ENCODE assay signal across 30 mouse cellular contexts in genomic region chr17:81393040-81393439, GRCm38 (mm10). TPM values are rescaled to one million over a fixed set of nuclear protein-coding genes. Genes with fewer than 3 reads are reported as not detected.
DNase-seq lines count a peak whose midpoint lies in the region; ATAC-seq and TF ChIP-seq lines count a peak whose summit lies in the region.
"Had no signal": no experiment of that assay in that cellular context is flagged by ENCODE, and none has a peak within 500 bp of the region (broad histone marks: within the 10 kb centered on the region; RNA-seq: fewer than 3 reads in every experiment).

No protein-coding gene starts in this region.

- H3K4me1 ChIP-seq in kidney, embryonic 15.5 days, result peaks cover 25% of the 10 kb centered on the region
- H3K4me1 ChIP-seq in lung, postnatal 0 days (ENCODE audit: insufficient read depth, low read depth, low read length), result no peaks in the 10 kb centered on the region
- H3K4me1 ChIP-seq in limb, embryonic 11.5 days (ENCODE audit: control insufficient read depth, insufficient read depth, low read length), result no peaks in the 10 kb centered on the region
- H3K4me1 ChIP-seq: forebrain, embryonic 13.5 days; liver, embryonic 13.5 days had no signal

- no peak for DNase-seq in kidney, adult 9 months
- DNase-seq in lung, postnatal 0 days (ENCODE audit: low spot score), result peak; percentile 61
- DNase-seq in lung, postnatal 36 days, result no peak
- DNase-seq in limb, embryonic 11.5 days (ENCODE audit: low spot score), result peak; percentile 28
- DNase-seq in yolk sac, embryonic 10.5 days (ENCODE audit: low spot score), result no peak
- no peak for DNase-seq in thymus, postnatal 0 days (ENCODE audit: low spot score)
- DNase-seq: adrenal gland, postnatal 36 days; B cell, adult 2 months; cerebellum, adult 11 months; cerebellum, adult 9-11 months; kidney, adult 18-20 months; kidney, postnatal 36 days; liver, embryonic 13.5 days; right cerebral cortex, adult 18-20 months; right cerebral cortex, postnatal 4 days had no signal

- 59% methylated on average over 4 of the region's 4 CpGs for WGBS in kidney, embryonic 15.5 days
- 43% methylated on average over 4 of the region's 4 CpGs for WGBS in lung, postnatal 0 days
- 57% methylated on average over 4 of the region's 4 CpGs for WGBS in limb, embryonic 11.5 days

- no peak overlapping the region for H3K9ac ChIP-seq in kidney, embryonic 15.5 days
- H3K9ac ChIP-seq in lung, postnatal 0 days (replicated peaks; ENCODE audit: low read depth), result no peak overlapping the region
- H3K9ac ChIP-seq in limb, embryonic 11.5 days (ENCODE audit: low read length), result no peak overlapping the region
- H3K9ac ChIP-seq: forebrain, embryonic 13.5 days; hindbrain, embryonic 15.5 days; liver, embryonic 13.5 days; neural tube, embryonic 15.5 days had no signal

- ATAC-seq in kidney, embryonic 15.5 days (replicated peaks; ENCODE audit: low FRiP score), result no peak
- ATAC-seq in lung, postnatal 0 days, result peak; percentile 37
- no peak for ATAC-seq in limb, embryonic 11.5 days (ENCODE audit: insufficient number of reproducible peaks, low FRiP score, low TSS enrichment, low read depth)
- ATAC-seq: forebrain, embryonic 13.5 days; Patski had no signal

- no peak overlapping the region for H3K4me2 ChIP-seq in kidney, embryonic 15.5 days
- H3K4me2 ChIP-seq in lung, postnatal 0 days (replicated peaks; ENCODE audit: low read depth, low read length), result no peak overlapping the region
- no peak overlapping the region for H3K4me2 ChIP-seq in limb, embryonic 11.5 days (ENCODE audit: low read depth, severe bottlenecking)
- H3K4me2 ChIP-seq: forebrain, embryonic 13.5 days; heart, embryonic 11.5 days; hindbrain, embryonic 15.5 days; liver, embryonic 13.5 days; midbrain, embryonic 11.5 days; neural tube, embryonic 15.5 days had no signal

- no peak for TF ChIP-seq EP300 in lung, postnatal 0 days (IDR thresholded peaks at IDR 0.05)

- no peaks in the 10 kb centered on the region for H3K27me3 ChIP-seq in kidney, embryonic 15.5 days
- no peaks in the 10 kb centered on the region for H3K27me3 ChIP-seq in lung, postnatal 0 days (replicated peaks; ENCODE audit: insufficient read depth, low read length)
- H3K27me3 ChIP-seq in limb, embryonic 11.5 days (ENCODE audit: control insufficient read depth, insufficient read depth, low read length), result no peaks in the 10 kb centered on the region
- H3K27me3 ChIP-seq: CH12.LX; forebrain, embryonic 13.5 days; hindbrain, embryonic 15.5 days; liver, embryonic 13.5 days; neural tube, embryonic 15.5 days had no signal

- H3K27ac ChIP-seq in kidney, embryonic 15.5 days, result peak overlapping the region; percentile 48
- no peak overlapping the region for H3K27ac ChIP-seq in lung, postnatal 0 days (ENCODE audit: low read length)
- H3K27ac ChIP-seq in limb, embryonic 11.5 days (replicated peaks; ENCODE audit: low read depth, low read length), result no peak overlapping the region
- H3K27ac ChIP-seq: forebrain, embryonic 13.5 days; hindbrain, embryonic 15.5 days; liver, embryonic 13.5 days; neural tube, embryonic 15.5 days had no signal

- H3K36me3 ChIP-seq in kidney, embryonic 15.5 days, result peaks cover 8% of the 10 kb centered on the region; the same call in 1 of the 2 replicates
- no peaks in the 10 kb centered on the region for H3K36me3 ChIP-seq in lung, postnatal 0 days (ENCODE audit: insufficient read depth, low read length)
- H3K36me3 ChIP-seq in limb, embryonic 11.5 days (ENCODE audit: control insufficient read depth, insufficient read depth, low read length), result no peaks in the 10 kb centered on the region
- H3K36me3 ChIP-seq: G1E; liver, embryonic 13.5 days had no signal

- H3K9me3 ChIP-seq in kidney, embryonic 15.5 days (replicated peaks), result no peaks in the 10 kb centered on the region
- H3K9me3 ChIP-seq in lung, postnatal 0 days (ENCODE audit: low read length), result no peaks in the 10 kb centered on the region
- H3K9me3 ChIP-seq in limb, embryonic 11.5 days (ENCODE audit: control insufficient read depth, low read length), result no peaks in the 10 kb centered on the region
- H3K9me3 ChIP-seq: forebrain, embryonic 13.5 days; hindbrain, embryonic 15.5 days; liver, embryonic 13.5 days; neural tube, embryonic 15.5 days had no signal

- no peak for TF ChIP-seq CTCF in lung, postnatal 0 days (IDR thresholded peaks at IDR 0.05)

- no peak overlapping the region for H3K4me3 ChIP-seq in kidney, embryonic 15.5 days (replicated peaks)
- H3K4me3 ChIP-seq in lung, postnatal 0 days (ENCODE audit: low read depth, low read length), result no peak overlapping the region
- H3K4me3 ChIP-seq in limb, embryonic 11.5 days (ENCODE audit: low read depth, low read length), result no peak overlapping the region
- H3K4me3 ChIP-seq: forebrain, embryonic 13.5 days; hindbrain, embryonic 15.5 days; liver, embryonic 13.5 days; neural tube, embryonic 15.5 days had no signal

RNA-seq across cellular contexts. Expression of gene Gm11096, which starts 48.5 kb away (rescaled TPM):
- not detected in 2 replicates for polyA plus RNA-seq in kidney, embryonic 15.5 days (2015; fragmentation: Nextera tagmentation; extraction: Ambion mirVana)
- polyA plus RNA-seq in lung, postnatal 0 days (2015; fragmentation: Nextera tagmentation; extraction: Ambion mirVana), result not detected in 2 replicates
- polyA plus RNA-seq in limb, embryonic 11.5 days (2014; fragmentation: Nextera tagmentation; extraction: Ambion mirVana), result not detected in 2 replicates
- not detected in 2 replicates for polyA plus RNA-seq in thymus, postnatal 0 days (2015; fragmentation: Nextera tagmentation; extraction: Ambion mirVana)
- polyA plus RNA-seq: cortical plate, adult 2 months; embryonic facial prominence, embryonic 14.5 days; forebrain, embryonic 13.5 days; G1E; gonadal fat pad, adult 2 months; heart, embryonic 11.5 days; heart, postnatal 0 days; hindbrain, embryonic 15.5 days; limb, embryonic 14.5 days; liver, embryonic 13.5 days; midbrain, embryonic 11.5 days; neural tube, embryonic 15.5 days; Patski; urinary bladder, adult 2 months had no signal

Comparison
In these comparisons a context has a peak if more than half of its experiments do, and no peak if none do; other contexts are left out.
1. DNase-seq: peak in lung, postnatal 0 days (single experiment) and limb, embryonic 11.5 days (single experiment); none in kidney, adult 9 months (single experiment), lung, postnatal 36 days (single experiment), yolk sac, embryonic 10.5 days (single experiment) and thymus, postnatal 0 days (single experiment).